Mouse (Mus musculus) liver, embryonic 12.5 days (tissue): ENCODE results near the gene Fxyd3. TPM values are rescaled to one million over a fixed set of nuclear protein-coding genes. Genes with fewer than 3 reads are reported as not detected.
A peak's percentile ranks its signal among the peaks of the same experiment; 100 is the strongest.

Experiments used
- ATAC-seq: fragments of 200-750 bp; cut with Nextera tagmentation; 2 replicates; pipeline ENCODE4 v1.8.0; 2017; ENCODE audit warnings: moderate number of reproducible peaks, mild to moderate bottlenecking, moderate library complexity
- H3K27ac ChIP-seq: fragments of 300-500 bp; sonication (generic); 2 replicates; pipeline ENCODE4 v1.5.1; 2016; ENCODE audit warnings: mild to moderate bottlenecking
- H3K27me3 ChIP-seq: fragments of 300-500 bp; sonication (generic); replicated peaks from 2 replicates; pipeline ENCODE4 v1.6.1; 2016; ENCODE audit warnings: mild to moderate bottlenecking, moderate library complexity
- H3K36me3 ChIP-seq: fragments of 300-500 bp; sonication (generic); 2 replicates; pipeline ENCODE4 v1.6.1; 2016; ENCODE audit warnings: mild to moderate bottlenecking, moderate library complexity
- H3K4me1 ChIP-seq: fragments of 300-500 bp; sonication (generic); 2 replicates; pipeline ENCODE4 v1.6.1; 2016
- H3K4me2 ChIP-seq: fragments of 300-500 bp; sonication (generic); 2 replicates; pipeline ENCODE4 v1.6.1; 2016; ENCODE audit warnings: mild to moderate bottlenecking, moderate library complexity
- H3K4me3 ChIP-seq: fragments of 300-500 bp; sonication (generic); 2 replicates; pipeline ENCODE4 v1.5.1; 2016; ENCODE audit warnings: mild to moderate bottlenecking, moderate library complexity
- H3K9ac ChIP-seq: fragments of 300-500 bp; sonication (generic); 2 replicates; pipeline ENCODE4 v1.6.1; 2016; ENCODE audit warnings: mild to moderate bottlenecking, moderate library complexity
- H3K9me3 ChIP-seq: fragments of 300-500 bp; sonication (generic); replicated peaks from 2 replicates; pipeline ENCODE4 v1.6.1; 2016; ENCODE audit warnings: mild to moderate bottlenecking, moderate library complexity
- WGBS: fragments of 180-500 bp; shearing (Covaris S2); methylation state at CpG from one replicate; pipeline ENCODE4 v1.1.7; 2016; ENCODE audit not compliant: insufficient replicate concordance; 5-methylcytosine and 5-hydroxymethylcytosine counted together
- polyA plus RNA-seq: library from polyadenylated mRNA; unstranded; fragments of >200 nt; fragmentation: Nextera tagmentation; extraction: Ambion mirVana; gene quantifications from 2 replicates; pipeline ENCODE4 v1.2.1, GENCODE M21; 2016

Gene Fxyd3
- polyA plus RNA-seq, 1 experiment from 2014 or later, result 0.86 TPM

GRCm38 (mm10) chr7:31040281-31041022 lies 36.1 kb downstream of the Fxyd3 start:
- no peaks in the 10 kb centered on the region for H3K36me3 ChIP-seq
- no peak overlapping the region for H3K27ac ChIP-seq
- peak overlapping the region; percentile 55; the same call in 1 of the 2 replicates for H3K4me2 ChIP-seq
- H3K4me3 ChIP-seq, result no peak overlapping the region
- 44% methylated on average over 12 of the region's 12 CpGs for WGBS
- peaks cover 16% of the 10 kb centered on the region for H3K4me1 ChIP-seq
- H3K9ac ChIP-seq, result no peak overlapping the region
- H3K27me3 ChIP-seq, result peaks cover 59% of the 10 kb centered on the region
- no peak for ATAC-seq
- H3K9me3 ChIP-seq, result no peaks in the 10 kb centered on the region

GRCm38 (mm10) chr7:31039011-31039410 lies 37.5 kb downstream of the Fxyd3 start:
- H3K4me3 ChIP-seq, result no peak overlapping the region
- H3K9me3 ChIP-seq, result no peaks in the 10 kb centered on the region
- peaks cover 45% of the 10 kb centered on the region for H3K27me3 ChIP-seq
- peaks cover 27% of the 10 kb centered on the region for H3K4me1 ChIP-seq
- no peaks in the 10 kb centered on the region for H3K36me3 ChIP-seq
- 72% methylated on average over 4 of the region's 4 CpGs for WGBS
- H3K27ac ChIP-seq, result no peak overlapping the region
- H3K4me2 ChIP-seq, result no peak overlapping the region
- no peak overlapping the region for H3K9ac ChIP-seq
- ATAC-seq, result no peak

GRCm38 (mm10) chr7:31037675-31038074 lies 38.8 kb downstream of the Fxyd3 start:
- ATAC-seq, result no peak
- 20% methylated on average over 2 of the region's 2 CpGs for WGBS
- Histone ChIP-seq H3K4me3 (no peak overlapping the region), H3K27ac (no peak overlapping the region), H3K27me3 (peaks cover 33% of the 10 kb centered on the region), H3K4me2 (no peak overlapping the region), H3K36me3 (no peaks in the 10 kb centered on the region), H3K4me1 (peaks cover 28% of the 10 kb centered on the region), H3K9ac (no peak overlapping the region), H3K9me3 (no peaks in the 10 kb centered on the region)

- no peaks in the 10 kb centered on the region for H3K9me3 ChIP-seq
- H3K4me3 ChIP-seq, result no peak overlapping the region
- no peak for ATAC-seq
- H3K9ac ChIP-seq, result no peak overlapping the region
- H3K4me1 ChIP-seq, result peaks cover 31% of the 10 kb centered on the region
- H3K4me2 ChIP-seq, result no peak overlapping the region
- WGBS, result 57% methylated on average over 7 of the region's 7 CpGs
- H3K36me3 ChIP-seq, result no peaks in the 10 kb centered on the region
- peaks cover 25% of the 10 kb centered on the region for H3K27me3 ChIP-seq
- H3K27ac ChIP-seq, result no peak overlapping the region
These were observed 39.6 kb downstream of the Fxyd3 start for GRCm38 (mm10) chr7:31036917-31037316.

GRCm38 (mm10) chr7:31035291-31035690 lies 41.2 kb downstream of the Fxyd3 start:
- no peak for ATAC-seq
- Histone ChIP-seq H3K4me1 (peaks cover 25% of the 10 kb centered on the region), H3K9ac (no peak overlapping the region), H3K4me2 (no peak overlapping the region), H3K9me3 (no peaks in the 10 kb centered on the region), H3K27me3 (peaks cover 9% of the 10 kb centered on the region), H3K27ac (no peak overlapping the region), H3K4me3 (no peak overlapping the region), H3K36me3 (no peaks in the 10 kb centered on the region)
- WGBS, result 65% methylated on average over 11 of the region's 11 CpGs

GRCm38 (mm10) chr7:31034789-31035188 lies 41.7 kb downstream of the Fxyd3 start:
- H3K4me3 ChIP-seq, result no peak overlapping the region
- WGBS, result 46% methylated on average over 11 of the region's 11 CpGs
- 0 out of 2 replicates have a peak, but pooled peaks cover 5% of the 10 kb centered on the region for H3K27me3 ChIP-seq
- H3K27ac ChIP-seq, result no peak overlapping the region
- H3K9ac ChIP-seq, result no peak overlapping the region
- no peaks in the 10 kb centered on the region for H3K9me3 ChIP-seq
- peaks cover 25% of the 10 kb centered on the region for H3K4me1 ChIP-seq
- no peak; the same call in 1 of the 2 replicates for ATAC-seq
- H3K36me3 ChIP-seq, result no peaks in the 10 kb centered on the region
- no peak overlapping the region for H3K4me2 ChIP-seq

- Histone ChIP-seq H3K4me1 (peaks cover 25% of the 10 kb centered on the region), H3K9ac (no peak overlapping the region), H3K27ac (peak overlapping the region; percentile 25; the same call in 1 of the 2 replicates), H3K27me3 (no peaks in the 10 kb centered on the region), H3K4me3 (no peak overlapping the region), H3K9me3 (no peaks in the 10 kb centered on the region), H3K36me3 (no peaks in the 10 kb centered on the region), H3K4me2 (no peak overlapping the region)
- WGBS, result 32% methylated on average over 9 of the region's 9 CpGs
- ATAC-seq, result peak; percentile 36; the same call in 1 of the 2 replicates
These were observed 42.9 kb downstream of the Fxyd3 start for GRCm38 (mm10) chr7:31033409-31034165.

GRCm38 (mm10) chr7:31031731-31032130 lies 44.8 kb downstream of the Fxyd3 start:
- Histone ChIP-seq H3K4me3 (no peak overlapping the region), H3K9me3 (no peaks in the 10 kb centered on the region), H3K4me2 (no peak overlapping the region), H3K27me3 (no peaks in the 10 kb centered on the region), H3K9ac (no peak overlapping the region), H3K4me1 (peaks cover 25% of the 10 kb centered on the region), H3K27ac (no peak overlapping the region), H3K36me3 (no peaks in the 10 kb centered on the region)
- no peak for ATAC-seq
- 47% methylated on average over 7 of the region's 7 CpGs for WGBS

GRCm38 (mm10) chr7:31030717-31031116 lies 45.8 kb downstream of the Fxyd3 start:
- no peak overlapping the region for H3K9ac ChIP-seq
- H3K27ac ChIP-seq, result no peak overlapping the region
- no peak overlapping the region for H3K4me2 ChIP-seq
- H3K9me3 ChIP-seq, result no peaks in the 10 kb centered on the region
- 49% methylated on average over 2 of the region's 2 CpGs for WGBS
- H3K36me3 ChIP-seq, result no peaks in the 10 kb centered on the region
- no peak overlapping the region for H3K4me3 ChIP-seq
- peaks cover 25% of the 10 kb centered on the region for H3K4me1 ChIP-seq
- no peak for ATAC-seq
- H3K27me3 ChIP-seq, result no peaks in the 10 kb centered on the region

- WGBS, result 54% methylated on average over 8 of the region's 8 CpGs
- no peak overlapping the region for H3K27ac ChIP-seq
- peaks cover 9% of the 10 kb centered on the region; the same call in 1 of the 2 replicates for H3K4me1 ChIP-seq
- no peaks in the 10 kb centered on the region for H3K9me3 ChIP-seq
- H3K36me3 ChIP-seq, result no peaks in the 10 kb centered on the region
- H3K27me3 ChIP-seq, result no peaks in the 10 kb centered on the region
- no peak overlapping the region for H3K4me2 ChIP-seq
- no peak overlapping the region for H3K4me3 ChIP-seq
- no peak overlapping the region for H3K9ac ChIP-seq
- ATAC-seq, result no peak
These were observed 47.9 kb downstream of the Fxyd3 start for GRCm38 (mm10) chr7:31028609-31029008.
